Mouse (Mus musculus) liver, embryonic 14.5 days (tissue): ENCODE measurements around the gene March1. TPM values are rescaled to one million over a fixed set of nuclear protein-coding genes. Genes with fewer than 3 reads are reported as not detected.

Experiments used
- ATAC-seq: fragments of 200-750 bp; cut with Nextera tagmentation; 2 replicates; pipeline ENCODE4 v1.8.0; 2017; ENCODE audit warnings: moderate number of reproducible peaks, mild to moderate bottlenecking, moderate library complexity; ENCODE audit not compliant: insufficient read depth
- DNase-seq, 3 experiments: peaks; one replicate each; pipeline ENCODE4 v3.0.0-alpha.2; 2012 to 2013; ENCODE audit warnings: low read depth in 3 of 3, low spot score in 3 of 3
- H3K27ac ChIP-seq: fragments of 300-500 bp; sonication (generic); 2 replicates; pipeline ENCODE4 v1.5.1; 2014; ENCODE audit warnings: moderate library complexity, mild to moderate bottlenecking, control low read depth, inconsistent platforms
- H3K27me3 ChIP-seq: fragments of 300-500 bp; sonication (generic); 2 replicates; pipeline ENCODE4 v1.6.1; 2014; ENCODE audit warnings: mild to moderate bottlenecking, low read length, moderate library complexity; ENCODE audit not compliant: control insufficient read depth, insufficient read depth
- H3K36me3 ChIP-seq: fragments of 300-500 bp; sonication (generic); replicated peaks from 2 replicates; pipeline ENCODE4 v1.6.1; 2014; ENCODE audit warnings: low read depth; ENCODE audit not compliant: control insufficient read depth, insufficient read depth
- H3K4me1 ChIP-seq, 2 experiments: fragments of 200-500 bp in 1 of 2; fragments of 300-500 bp in 1 of 2; sonication (generic) in 1 of 2; replicated peaks; 2 replicates each; pipeline ENCODE4 v1.6.1; 2012 to 2014; ENCODE audit warnings: antibody characterized with exemption in 1 of 2, inconsistent platforms in 1 of 2, low read length in 1 of 2; ENCODE audit not compliant: control insufficient read depth in 2 of 2, insufficient read depth in 2 of 2
- H3K4me2 ChIP-seq: fragments of 300-500 bp; sonication (generic); 2 replicates; pipeline ENCODE4 v1.6.1; 2014; ENCODE audit warnings: low read depth, mild to moderate bottlenecking, control low read depth, moderate library complexity
- H3K4me3 ChIP-seq, 2 experiments: fragments of 200-500 bp in 1 of 2; fragments of 300-500 bp in 1 of 2; sonication (generic) in 1 of 2; 2 replicates each; pipeline ENCODE4 v1.5.1; 2012 to 2014; ENCODE audit warnings: low read depth in 2 of 2, low read length in 2 of 2, mild to moderate bottlenecking in 2 of 2, control low read depth in 1 of 2, inconsistent platforms in 1 of 2, moderate library complexity in 1 of 2; ENCODE audit not compliant: insufficient read depth in 1 of 2
- H3K9ac ChIP-seq: fragments of 300-500 bp; sonication (generic); replicated peaks from 2 replicates; pipeline ENCODE4 v1.6.1; 2014; ENCODE audit warnings: mild to moderate bottlenecking, control low read depth, moderate library complexity
- H3K9me3 ChIP-seq: fragments of 300-500 bp; sonication (generic); 2 replicates; pipeline ENCODE4 v1.6.1; 2016; ENCODE audit warnings: low read length, mixed read lengths; ENCODE audit not compliant: control insufficient read depth
- CTCF ChIP-seq: IDR thresholded peaks from 2 replicates; pipeline ENCODE4 v1.5.1; 2016; ENCODE audit warnings: antibody characterized with exemption, low read depth, control low read depth
- EP300 ChIP-seq: IDR thresholded peaks from 2 replicates; pipeline ENCODE4 v1.6.1; 2016; ENCODE audit warnings: antibody characterized with exemption, low read depth
- WGBS: fragments of 180-500 bp; shearing (Covaris S2); extraction: QIAGEN DNeasy Blood & Tissue Kit; methylation state at CpG from one replicate; pipeline ENCODE4 v1.1.7; 2014; ENCODE audit not compliant: insufficient replicate concordance; 5-methylcytosine and 5-hydroxymethylcytosine counted together
- polyA plus RNA-seq, 2 experiments: library from polyadenylated mRNA; depleted of rRNA in 1 of 2; stranded (reverse) in 1 of 2; unstranded in 1 of 2; fragments of >200 nt; fragmentation: Nextera tagmentation in 1 of 2; extraction: Ambion mirVana in 1 of 2; gene quantifications; 2 replicates each; pipeline versions ENCODE4 v1.2.1 to v1.2.3; 2012 to 2014

Gene March1
- polyA plus RNA-seq, 2 experiments: 0.60 to 0.94 TPM

GRCm38 (mm10) chr8:66034429-66034828, 416.7 kb downstream of the March1 start:
- Histone ChIP-seq H3K9ac (no peak overlapping the region), H3K27ac (no peak overlapping the region), H3K9me3 (no peaks in the 10 kb centered on the region), H3K4me2 (no peak overlapping the region), H3K4me1 (no peaks in the 10 kb centered on the region), H3K27me3 (no peaks in the 10 kb centered on the region), H3K4me3 (no peak overlapping the region), H3K36me3 (no peaks in the 10 kb centered on the region)
- ATAC-seq: no peak
- no peak for DNase-seq
- TF ChIP-seq CTCF (no peak), EP300 (no peak)
- WGBS: 66% methylated on average over 3 of the region's 3 CpGs

- no peaks in the 10 kb centered on the region for H3K36me3 ChIP-seq
- no peak for ATAC-seq
- no peak overlapping the region for H3K27ac ChIP-seq
- TF ChIP-seq CTCF: no peak
- DNase-seq: no peak
- H3K9ac ChIP-seq: no peak overlapping the region
- H3K27me3 ChIP-seq: no peaks in the 10 kb centered on the region
- no peaks in the 10 kb centered on the region for H3K9me3 ChIP-seq
- WGBS: 50% methylated on average over 3 of the region's 3 CpGs
- H3K4me2 ChIP-seq: no peak overlapping the region
- H3K4me3 ChIP-seq: no peak overlapping the region
- no peaks in the 10 kb centered on the region for H3K4me1 ChIP-seq
These were observed 476.5 kb downstream of the March1 start for GRCm38 (mm10) chr8:66094152-66094551.

- H3K27me3 ChIP-seq: no peaks in the 10 kb centered on the region
- H3K4me3 ChIP-seq: no peak overlapping the region
- no peak overlapping the region for H3K9ac ChIP-seq
- no peak for ATAC-seq
- H3K9me3 ChIP-seq: no peaks in the 10 kb centered on the region
- no peak overlapping the region for H3K4me2 ChIP-seq
- no peaks in the 10 kb centered on the region for H3K36me3 ChIP-seq
- DNase-seq: no peak
- WGBS: 61% methylated on average over 1 of the region's 1 CpGs
- H3K4me1 ChIP-seq: no peaks in the 10 kb centered on the region
- H3K27ac ChIP-seq: no peak overlapping the region
- TF ChIP-seq CTCF: no peak
- TF ChIP-seq EP300: no peak
These were observed 480.4 kb downstream of the March1 start for GRCm38 (mm10) chr8:66098148-66098547.

GRCm38 (mm10) chr8:66119294-66119693, 501.6 kb downstream of the March1 start:
- H3K4me1 ChIP-seq: no peaks in the 10 kb centered on the region
- H3K9ac ChIP-seq: no peak overlapping the region
- H3K27ac ChIP-seq: no peak overlapping the region
- H3K9me3 ChIP-seq: no peaks in the 10 kb centered on the region
- H3K4me3 ChIP-seq: no peak overlapping the region
- no peaks in the 10 kb centered on the region for H3K36me3 ChIP-seq
- no peaks in the 10 kb centered on the region for H3K27me3 ChIP-seq
- H3K4me2 ChIP-seq: no peak overlapping the region
- ATAC-seq (no peak), DNase-seq (no peak)
- TF ChIP-seq CTCF (no peak), EP300 (no peak)
- 63% methylated on average over 2 of the region's 2 CpGs for WGBS

- H3K27me3 ChIP-seq: no peaks in the 10 kb centered on the region
- H3K9ac ChIP-seq: no peak overlapping the region
- whole genome bisulfite sequencing: 50% methylated on average over 1 of the region's 1 CpGs
- no peaks in the 10 kb centered on the region for H3K9me3 ChIP-seq
- H3K36me3 ChIP-seq: no peaks in the 10 kb centered on the region
- no peak overlapping the region for H3K27ac ChIP-seq
- DNase-seq (no peak), ATAC-seq (no peak)
- no peak for TF ChIP-seq EP300
- TF ChIP-seq CTCF: no peak
- H3K4me3 ChIP-seq: no peak overlapping the region
- H3K4me2 ChIP-seq: no peak overlapping the region
- H3K4me1 ChIP-seq: no peaks in the 10 kb centered on the region
These were observed 541.9 kb downstream of the March1 start for GRCm38 (mm10) chr8:66159648-66160047.
